Mouse (Mus musculus) c-Kit-positive CD71-positive TER-119-negative erythroid progenitor cells, embryonic 14.5 days (primary cell): ENCODE results near the gene Arpc5l.
"Not testable (repeated sequence)": the region's sequence is repeated elsewhere in the genome, so short reads cannot be mapped to it uniquely, and the experiment has no call there.

Experiments used
- DNase-seq: peaks from one replicate; pipeline ENCODE4 v3.0.0-alpha.2; 2013; ENCODE audit warnings: low read depth

Arpc5l gene

DNA sequence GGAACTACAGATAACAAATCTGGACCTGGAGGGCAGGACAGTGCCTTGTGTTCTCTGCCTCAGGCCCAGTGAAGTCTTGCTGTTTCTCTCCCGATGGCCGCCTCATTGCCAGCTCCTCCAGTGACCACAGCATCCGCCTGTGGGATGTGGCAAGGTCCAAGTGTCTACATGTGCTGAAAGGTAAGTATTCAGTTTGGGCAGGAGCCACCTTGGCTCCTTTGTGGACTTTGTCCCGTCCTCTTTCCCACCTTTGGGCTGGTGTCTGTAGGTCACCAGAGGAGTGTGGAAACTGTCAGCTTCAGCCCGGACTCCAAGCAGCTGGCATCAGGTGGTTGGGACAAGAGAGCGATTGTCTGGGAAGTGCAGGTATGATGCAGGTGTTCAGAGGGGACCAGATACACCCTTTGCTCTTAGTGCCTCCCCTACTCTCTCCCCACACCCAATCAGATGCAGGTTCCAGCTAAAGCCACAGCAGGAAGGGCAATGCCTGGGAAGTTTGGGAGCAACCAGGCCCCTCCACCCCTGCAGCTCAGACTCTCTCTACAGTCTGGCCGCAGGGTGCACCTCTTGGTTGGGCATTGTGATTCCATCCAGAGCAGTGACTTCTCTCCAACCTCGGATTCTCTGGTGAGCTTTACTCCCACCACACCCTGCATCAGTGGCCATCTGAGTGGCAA is 5.1 kb upstream of the Arpc5l start:
- no peak for DNase-seq

GRCm38 (mm10) chr2:39000587-39000919 is 4.6 kb upstream of the Arpc5l start:
- no peak for DNase-seq

- no peak for DNase-seq
These were observed 3.3 kb upstream of the Arpc5l start for GRCm38 (mm10) chr2:39001866-39002265.

DNA sequence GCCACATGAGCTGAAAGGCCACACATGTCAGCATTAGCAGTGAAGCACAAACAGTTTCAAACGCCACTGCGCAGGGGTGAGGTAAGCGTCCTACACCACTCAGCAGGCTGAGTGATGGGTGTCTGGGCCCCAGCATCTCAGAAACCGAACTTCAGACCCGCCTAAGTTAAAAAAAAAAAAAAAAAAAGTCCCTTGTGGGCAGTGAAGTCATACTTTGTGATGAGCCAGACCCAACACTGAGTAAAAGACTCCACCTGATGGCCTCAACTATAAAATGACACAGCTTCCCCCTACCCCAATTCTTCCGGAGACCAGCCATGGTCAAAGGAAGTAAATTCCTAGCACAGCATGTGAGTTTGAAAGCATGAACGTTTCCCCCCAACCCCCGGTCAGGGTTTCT is 2.0 kb upstream of the Arpc5l start:
- no peak for DNase-seq

GRCm38 (mm10) chr2:39003512-39003911 is 1.6 kb upstream of the Arpc5l start:
- DNase-seq: peak; percentile 8

DNA sequence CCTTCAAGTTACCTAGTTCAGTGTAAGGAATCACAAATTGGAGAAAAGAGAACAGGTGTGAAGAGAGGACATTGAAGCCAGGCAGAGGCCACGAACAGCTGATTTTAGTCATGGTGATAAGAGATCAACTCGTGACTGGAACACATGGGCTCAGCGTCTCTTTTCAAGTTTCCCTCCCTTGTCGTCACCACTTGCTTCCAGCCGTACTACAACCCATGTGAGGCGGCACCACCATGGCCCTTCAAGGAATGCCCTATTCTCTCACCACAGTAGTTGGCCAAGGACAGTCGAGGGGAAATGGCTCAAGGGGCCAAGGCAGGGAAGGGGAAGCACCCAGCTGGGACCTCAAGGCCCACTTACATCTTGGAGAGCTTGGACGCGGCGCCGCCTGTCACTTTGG is 776 bp upstream of the Arpc5l start:
- DNase-seq: peak; percentile 42

DNA sequence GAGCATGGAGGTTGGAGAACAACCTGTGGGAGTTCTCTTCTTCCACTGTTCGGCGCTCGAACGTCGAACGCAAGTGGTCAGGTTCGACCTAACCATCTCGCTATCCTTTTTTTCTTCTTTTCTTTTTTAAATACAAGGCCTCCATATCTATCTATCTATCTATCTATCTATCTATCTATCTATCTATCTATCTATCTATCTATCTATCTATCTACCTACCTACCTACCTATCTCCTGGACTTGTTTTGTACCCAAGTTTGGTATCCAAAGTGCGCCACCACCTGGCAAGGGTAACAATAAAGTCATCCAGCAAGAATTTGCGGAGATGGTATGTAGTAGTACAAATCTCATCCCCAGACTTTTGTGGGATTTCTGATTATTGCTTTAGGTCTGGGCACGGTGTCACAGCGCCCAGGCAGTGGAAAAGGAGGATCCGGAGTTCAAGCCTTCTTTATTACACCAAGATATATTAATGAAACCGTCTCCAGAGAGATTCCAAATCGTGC is 479 bp downstream of the Arpc5l start, which contains the start of gene Rpl35:
Rpl35 (minus strand) TSS at position 51 of the 506 bp plus-strand sequence.
- DNase-seq: peak; percentile 66

DNA sequence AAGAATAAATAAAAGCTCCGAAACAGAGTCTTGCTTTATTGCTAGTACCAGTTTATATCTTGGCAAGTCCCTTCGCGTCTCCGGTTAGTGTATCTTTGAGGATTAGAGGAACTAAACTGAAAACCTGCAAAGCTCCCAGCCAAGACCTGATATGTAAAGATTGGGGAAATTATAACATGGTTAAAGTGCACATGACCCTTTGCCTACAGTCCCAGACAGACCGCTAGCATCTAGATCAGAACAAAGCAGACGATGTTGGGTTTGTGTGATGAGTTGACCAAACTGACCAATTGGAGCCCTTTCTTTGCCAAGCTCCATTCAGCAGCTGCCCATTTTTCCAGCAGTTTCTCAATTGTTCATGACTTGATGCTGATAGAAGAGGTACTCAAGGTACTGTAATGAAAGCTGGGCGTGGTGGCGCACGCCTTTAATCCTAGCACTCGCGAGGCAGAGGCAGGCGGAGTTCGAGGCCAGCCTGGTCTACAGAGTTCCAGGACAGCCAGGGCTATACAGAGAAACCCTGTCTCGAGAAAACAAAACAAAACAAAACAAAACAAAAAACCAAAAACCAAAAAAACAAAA is 1.1 kb downstream of the Arpc5l start:
- peak; percentile 16 for DNase-seq

DNA sequence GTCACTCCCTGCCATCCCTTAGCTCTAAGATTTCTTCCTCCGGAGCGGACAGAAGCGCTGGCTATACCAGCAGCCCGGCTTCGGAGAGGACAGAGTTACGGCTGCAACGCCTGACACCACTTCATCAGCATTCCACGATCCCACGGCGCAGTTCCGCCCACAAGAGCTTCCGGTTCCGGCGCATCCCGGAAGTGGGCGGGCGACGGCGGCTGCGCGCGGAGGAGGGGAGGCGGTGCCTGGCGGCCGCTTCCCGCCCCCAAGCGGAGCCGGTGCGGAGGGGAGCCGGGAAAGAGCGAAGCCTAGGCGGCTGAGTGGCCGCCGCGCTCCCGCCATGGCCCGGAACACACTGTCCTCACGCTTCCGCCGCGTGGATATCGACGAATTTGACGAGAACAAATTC is 2.7 kb downstream of the Arpc5l start:
- peak; percentile 91 for DNase-seq

DNA sequence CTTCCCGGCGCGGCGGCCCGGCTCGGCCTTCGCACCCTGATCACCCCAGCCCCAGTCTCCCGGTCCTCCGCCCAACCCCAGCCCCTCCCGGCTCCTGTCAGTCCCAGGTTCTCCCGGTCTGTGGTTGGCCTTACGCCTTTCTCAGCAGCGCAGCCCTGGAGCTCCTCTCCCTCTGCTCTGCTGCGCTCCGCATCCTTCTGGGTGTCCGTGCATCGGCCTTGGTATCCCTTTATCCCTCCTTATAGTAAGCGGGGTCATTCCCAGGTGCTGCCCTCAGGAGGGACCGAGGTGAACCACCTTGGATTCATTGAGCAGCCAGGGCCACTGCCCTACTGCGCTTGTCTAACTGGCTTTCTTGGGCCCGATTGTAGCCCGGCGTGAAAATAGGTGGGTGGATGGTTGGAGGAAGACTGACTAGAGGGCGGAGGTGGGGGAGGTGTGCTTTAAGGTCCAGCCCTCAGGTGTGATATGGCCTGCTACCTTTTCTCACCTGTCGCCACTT is 3.3 kb downstream of the Arpc5l start:
- DNase-seq: peak; percentile 29

- peak; percentile 8 for DNase-seq
These were observed 3.8 kb downstream of the Arpc5l start for GRCm38 (mm10) chr2:39008954-39009365.

GRCm38 (mm10) chr2:39010144-39010543 is 5.0 kb downstream of the Arpc5l start:
- not testable (repeated sequence) for DNase-seq

DNA sequence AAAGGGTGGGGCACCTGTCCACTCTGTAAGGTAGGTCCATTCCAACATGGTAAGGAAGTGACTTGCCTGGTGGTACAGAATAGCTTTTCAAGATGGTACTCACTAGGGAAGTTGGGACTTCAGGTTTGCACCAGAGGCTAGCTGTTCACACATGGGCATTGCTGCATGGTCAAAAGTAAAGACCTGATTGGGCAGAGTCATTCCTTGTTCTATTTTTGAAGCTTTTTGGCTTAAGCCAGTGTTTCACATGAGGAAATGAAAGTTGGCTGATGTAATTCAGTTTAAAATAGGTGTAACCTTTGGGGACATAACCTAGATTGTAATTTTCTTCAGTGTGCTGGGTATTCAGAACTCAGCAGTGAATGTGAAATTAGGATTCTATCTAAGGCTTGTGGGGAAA is 6.1 kb downstream of the Arpc5l start:
- DNase-seq: no peak

DNA sequence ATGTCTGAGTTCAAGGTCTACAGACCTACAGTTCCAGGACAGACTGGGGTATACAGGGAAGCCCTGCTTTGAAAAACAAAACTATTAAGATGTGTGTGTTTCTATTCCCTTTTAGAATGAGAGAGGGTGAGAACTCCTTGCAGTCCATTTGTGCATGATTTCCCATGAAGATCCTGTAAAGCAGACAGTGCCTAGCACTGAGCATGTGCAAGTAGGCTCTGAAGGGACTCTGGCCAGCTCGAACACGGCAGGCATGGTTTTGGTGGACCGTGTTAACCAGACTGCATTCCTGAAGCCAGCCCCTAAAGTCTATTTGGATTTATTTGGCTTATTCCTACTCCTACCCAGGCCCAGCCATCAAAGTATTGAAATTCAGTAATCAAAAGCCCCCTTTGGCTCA is 6.8 kb downstream of the Arpc5l start:
- no peak for DNase-seq

DNA sequence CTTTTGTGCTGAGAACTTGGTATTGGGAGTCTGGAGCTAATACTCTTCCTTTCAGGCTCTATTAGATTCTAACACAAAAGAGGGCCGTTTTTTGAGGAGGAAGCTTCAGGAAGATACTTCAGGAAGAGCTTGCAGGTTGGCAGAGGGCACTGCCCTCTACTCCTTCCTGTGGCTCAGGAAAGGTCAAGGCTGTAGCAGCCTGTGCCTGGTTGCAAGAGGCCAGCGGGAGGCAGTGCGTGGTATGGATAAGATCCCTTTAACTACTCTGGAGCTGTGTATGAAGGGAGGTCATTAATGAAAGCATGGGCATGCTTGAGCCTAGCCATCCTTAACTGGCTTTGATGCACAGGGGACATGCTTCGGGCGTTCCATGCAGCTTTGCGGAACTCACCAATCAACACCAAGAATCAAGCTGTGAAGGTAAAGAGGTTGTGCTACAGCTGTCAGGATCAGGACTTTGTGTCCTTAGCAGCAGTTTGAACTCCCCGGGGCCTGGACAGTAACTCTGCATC is 7.7 kb downstream of the Arpc5l start:
- no peak for DNase-seq

DNA sequence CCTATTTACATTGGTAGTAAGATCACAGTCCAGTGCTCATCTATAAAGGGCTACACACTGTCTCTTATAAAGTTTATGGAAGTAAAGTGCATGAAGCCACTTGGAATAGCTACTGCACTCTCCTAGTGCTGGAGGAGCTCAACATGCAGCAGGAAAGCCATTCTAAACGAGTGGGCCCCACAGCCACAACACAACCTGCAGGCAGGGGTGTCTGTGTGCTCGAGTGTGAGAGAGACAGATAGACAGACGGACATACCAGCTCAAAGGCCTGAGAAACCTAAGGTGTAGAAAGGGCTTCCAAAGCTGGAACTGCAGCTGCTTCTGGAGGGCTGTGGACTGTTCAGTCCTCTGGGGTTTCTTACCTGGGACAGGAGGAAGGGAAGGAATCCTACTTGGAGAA is 11.4 kb downstream of the Arpc5l start:
- no peak for DNase-seq

GRCm38 (mm10) chr2:39020004-39020403 is 14.9 kb downstream of the Arpc5l start:
- DNase-seq: no peak

DNA sequence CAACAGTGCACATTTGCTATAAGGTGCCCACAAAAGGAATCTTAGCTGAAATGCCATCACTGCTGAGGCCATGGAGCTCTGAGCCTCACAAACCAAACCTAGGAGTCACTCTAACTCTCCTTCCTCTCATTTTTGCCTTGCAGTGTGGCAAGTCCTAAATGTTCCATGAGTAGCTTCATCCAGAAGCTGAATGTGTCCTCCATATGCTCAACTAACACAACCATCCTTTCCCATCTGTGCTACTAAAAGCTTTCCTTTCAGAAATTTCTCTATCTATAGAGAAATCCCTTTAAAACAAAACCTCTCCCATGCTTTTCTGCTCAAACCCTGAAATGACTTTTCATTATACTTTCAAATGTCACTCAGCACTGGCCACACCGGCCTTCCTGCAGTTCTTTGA is 26.5 kb downstream of the Arpc5l start:
- DNase-seq: no peak

GRCm38 (mm10) chr2:39040215-39040614 is 35.1 kb downstream of the Arpc5l start:
- DNase-seq: no peak

- no peak for DNase-seq
These were observed 43.4 kb downstream of the Arpc5l start for GRCm38 (mm10) chr2:39048515-39048914.

DNA sequence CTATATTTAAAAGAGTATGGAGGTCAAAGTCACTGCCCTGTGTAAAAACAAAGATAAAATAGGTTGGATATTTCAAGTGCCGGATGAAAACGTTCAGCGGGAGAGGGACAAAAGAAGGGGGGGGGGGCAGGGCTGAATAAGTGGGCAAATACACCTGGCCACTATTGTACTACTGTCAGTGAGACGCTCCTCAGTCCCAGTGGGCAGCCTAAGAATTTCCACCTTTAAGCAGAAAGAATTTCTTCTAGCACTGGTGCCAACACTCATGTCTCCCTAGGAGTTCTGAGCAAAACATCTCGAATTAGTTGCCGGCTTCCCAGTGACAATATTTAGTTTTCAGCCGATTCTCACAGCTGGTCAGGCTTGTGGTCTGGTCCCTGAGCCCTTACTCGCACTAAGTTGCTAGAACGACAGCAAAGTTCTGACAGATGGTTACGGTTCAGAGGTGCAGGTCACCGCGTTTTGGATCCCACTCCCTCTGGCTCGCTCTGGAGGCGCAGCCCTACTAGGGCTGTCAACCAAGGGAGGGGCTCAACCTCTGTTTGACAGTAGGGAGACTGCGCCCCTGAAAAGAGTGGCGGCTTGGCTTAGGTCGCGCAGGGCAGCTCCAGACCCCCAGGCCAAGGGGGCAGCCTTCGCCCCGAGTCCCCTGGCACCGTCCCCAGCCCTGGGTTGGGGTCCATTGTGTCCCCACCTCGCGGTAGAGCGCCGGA is 59.7 kb downstream of the Arpc5l start:
- DNase-seq: peak; percentile 28
